Comparison of ENCODE assay signal across 10 mouse cellular contexts in the genomic region with DNA sequence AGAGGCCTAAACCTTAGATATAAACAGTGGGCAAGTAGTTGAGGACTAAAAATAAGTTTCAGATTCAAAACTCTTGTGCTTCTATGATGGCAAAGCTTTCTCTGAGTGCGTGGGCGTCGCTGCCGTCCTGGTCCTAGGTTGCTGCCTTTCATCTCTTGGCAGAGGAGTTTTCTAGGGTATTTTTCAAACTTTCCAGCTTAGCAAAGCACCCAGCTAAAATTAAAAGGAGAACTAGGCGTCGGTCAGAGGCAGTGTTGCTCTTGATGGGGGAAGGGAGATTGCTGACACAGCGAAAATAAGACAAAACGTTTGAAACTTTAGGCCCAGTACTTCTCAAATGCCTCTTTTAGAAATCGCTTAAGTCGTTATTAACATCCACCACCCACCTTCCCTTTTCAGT.
DNase-seq lines count a peak whose midpoint lies in the region; ATAC-seq and TF ChIP-seq lines count a peak whose summit lies in the region.
"Had no signal": no experiment of that assay in that cellular context is flagged by ENCODE, and none has a peak within 500 bp of the region (broad histone marks: within the 10 kb centered on the region; RNA-seq: fewer than 3 reads in every experiment).

No protein-coding gene starts in this region.

- H3K4me3 ChIP-seq in lung, embryonic 16.5 days (ENCODE audit: low read length), result no peak overlapping the region
- H3K4me3 ChIP-seq in embryonic fibroblast, embryonic 13.5 days (ENCODE audit: insufficient read depth, low read length), result no peak overlapping the region
- H3K4me3 ChIP-seq in small intestine, adult 2 months (ENCODE audit: low read depth, low read length), result no peak overlapping the region

- H3K27me3 ChIP-seq in lung, embryonic 16.5 days (ENCODE audit: control insufficient read depth, insufficient read depth, low read depth, low read length), result no peaks in the 10 kb centered on the region
- no peaks in the 10 kb centered on the region for H3K27me3 ChIP-seq in small intestine, adult 2 months (ENCODE audit: control insufficient read depth, insufficient read depth, low read length)

- H3K9ac ChIP-seq in lung, embryonic 16.5 days (ENCODE audit: low read length), result no peak overlapping the region

- intact Hi-C loops in heart, postnatal 14 days (cut with DNase I), result no loop called here

- DNase-seq in heart, adult 9 months (ENCODE audit: low spot score in 2 of 2), result peak; percentile 47 to 68
- DNase-seq in heart, postnatal 14 days, result no peak
- no peak for DNase-seq in lung, postnatal 10 days
- no peak for DNase-seq in retina, postnatal 1 day
- DNase-seq in testis, postnatal 10 days (ENCODE audit: low spot score), result no peak
- DNase-seq: adrenal gland, postnatal 10 days; gastrocnemius, postnatal 10 days had no signal

- no peaks in the 10 kb centered on the region for H3K9me3 ChIP-seq in lung, embryonic 16.5 days (ENCODE audit: control insufficient read depth, low read length)

- no peak for TF ChIP-seq CTCF in embryonic fibroblast, embryonic 13.5 days (IDR thresholded peaks at IDR 0.05; ENCODE audit: borderline replicate concordance, insufficient read depth, low read length)
- no peak for TF ChIP-seq CTCF in small intestine, adult 2 months (IDR thresholded peaks at IDR 0.05; ENCODE audit: extremely low read depth, insufficient read length, insufficient replicate concordance, low read depth, low read length)

- 67% methylated on average over 10 of the region's 10 CpGs for WGBS in lung, embryonic 16.5 days
- WGBS in small intestine, adult 2 months, result 69% methylated on average over 10 of the region's 10 CpGs

- H3K4me2 ChIP-seq in lung, embryonic 16.5 days (ENCODE audit: low read depth, low read length), result no peak overlapping the region

- no peak for TF ChIP-seq POLR2A in embryonic fibroblast, embryonic 13.5 days (IDR thresholded peaks at IDR 0.05; ENCODE audit: low read depth, low read length)
- no peak for TF ChIP-seq POLR2A in small intestine, adult 2 months (IDR thresholded peaks at IDR 0.05; ENCODE audit: low read depth, low read length)

- H3K36me3 ChIP-seq in lung, embryonic 16.5 days (ENCODE audit: control insufficient read depth, insufficient read depth, low read length), result no peaks in the 10 kb centered on the region
- no peaks in the 10 kb centered on the region for H3K36me3 ChIP-seq in small intestine, adult 2 months (ENCODE audit: control insufficient read depth, insufficient read depth, low read length)

- peaks cover 12% of the 10 kb centered on the region for H3K4me1 ChIP-seq in lung, embryonic 16.5 days (replicated peaks; ENCODE audit: control insufficient read depth, insufficient read depth, low read length)
- no peaks in the 10 kb centered on the region for H3K4me1 ChIP-seq in embryonic fibroblast, embryonic 13.5 days (ENCODE audit: control insufficient read depth, insufficient read depth, low read length)
- no peaks in the 10 kb centered on the region for H3K4me1 ChIP-seq in small intestine, adult 2 months (ENCODE audit: control insufficient read depth, insufficient read depth, insufficient read length, low read length)

- no peak for ATAC-seq in lung, embryonic 16.5 days (ENCODE audit: low read depth)

- H3K27ac ChIP-seq in lung, embryonic 16.5 days (ENCODE audit: low read length), result peak overlapping the region; percentile 37; the same call in 1 of the 2 replicates
- peak overlapping the region; percentile 0; the same call in 1 of the 2 replicates for H3K27ac ChIP-seq in embryonic fibroblast, embryonic 13.5 days (ENCODE audit: insufficient read depth, low read length)
- H3K27ac ChIP-seq in small intestine, adult 2 months (ENCODE audit: insufficient read depth, low read depth, low read length), result peak overlapping the region; percentile 66

Comparison
In these comparisons a context has a peak if more than half of its experiments do, and no peak if none do; other contexts are left out.
1. DNase-seq: peak in heart, adult 9 months (2 of 2); none in heart, postnatal 14 days (0 of 2), lung, postnatal 10 days (single experiment), retina, postnatal 1 day (single experiment) and testis, postnatal 10 days (single experiment).
2. H3K27ac ChIP-seq: peak in every context shown above with its lines; median percentile 66 in small intestine, adult 2 months; 37 in lung, embryonic 16.5 days; 0 in embryonic fibroblast, embryonic 13.5 days.